Mouse (Mus musculus) myocyte (in vitro differentiated cells): Measurements from ENCODE around the gene Ctf2.

ENCODE experiments used
- CEBPB ChIP-seq: IDR thresholded peaks from 2 replicates; pipeline ENCODE4 v1.6.1; 2011; ENCODE audit warnings: mild to moderate bottlenecking, moderate library complexity; ENCODE audit not compliant: poor library complexity, insufficient read depth, severe bottlenecking
- E2F4 ChIP-seq: IDR thresholded peaks from one replicate; pipeline ENCODE4 v1.6.1; 2011; ENCODE audit warnings: mild to moderate bottlenecking, control low read depth, moderate library complexity; ENCODE audit not compliant: insufficient read depth
- MAX ChIP-seq: IDR thresholded peaks from one replicate; pipeline ENCODE4 v1.6.1; 2011; ENCODE audit warnings: low read depth, mild to moderate bottlenecking, control low read depth
- MYOD1 ChIP-seq, 3 experiments: IDR thresholded peaks; one replicate each; pipeline ENCODE4 v1.6.1; 2011; ENCODE audit warnings: control low read depth in 2 of 3, low read depth in 2 of 3, mild to moderate bottlenecking in 2 of 3, moderate library complexity in 1 of 3; ENCODE audit not compliant: insufficient read length in 2 of 3, control insufficient read depth in 1 of 3
- MYOG ChIP-seq, 3 experiments: IDR thresholded peaks; one replicate each; pipeline ENCODE4 v1.6.1; 2011; ENCODE audit warnings: control low read depth in 2 of 3, low read depth in 2 of 3, mild to moderate bottlenecking in 2 of 3; ENCODE audit not compliant: insufficient read length in 2 of 3, control insufficient read depth in 1 of 3, insufficient read depth in 1 of 3
- POLR2A ChIP-seq: IDR thresholded peaks from one replicate; pipeline ENCODE4 v1.6.1; 2011; ENCODE audit warnings: low read depth, mild to moderate bottlenecking, control low read depth, moderate library complexity; ENCODE audit not compliant: insufficient read length
- POLR2AphosphoS2 ChIP-seq: IDR thresholded peaks from one replicate; pipeline ENCODE4 v1.6.1; 2011; ENCODE audit warnings: low read depth, control low read depth; ENCODE audit not compliant: insufficient read length
- SRF ChIP-seq: IDR thresholded peaks from one replicate; pipeline ENCODE4 v1.6.1; 2011; ENCODE audit warnings: low read depth; ENCODE audit not compliant: control insufficient read depth, insufficient read length
- TCF12 ChIP-seq: IDR thresholded peaks from one replicate; pipeline ENCODE4 v1.6.1; 2011; ENCODE audit warnings: mild to moderate bottlenecking, control low read depth; ENCODE audit not compliant: poor library complexity, insufficient read depth, severe bottlenecking
- TCF3 ChIP-seq: IDR thresholded peaks from one replicate; pipeline ENCODE4 v1.6.1; 2011; ENCODE audit warnings: low read depth, control low read depth; ENCODE audit not compliant: insufficient read length
- USF1 ChIP-seq: IDR thresholded peaks from one replicate; pipeline ENCODE4 v1.6.1; 2011; ENCODE audit warnings: low read depth, mild to moderate bottlenecking, control low read depth, moderate library complexity

DNA sequence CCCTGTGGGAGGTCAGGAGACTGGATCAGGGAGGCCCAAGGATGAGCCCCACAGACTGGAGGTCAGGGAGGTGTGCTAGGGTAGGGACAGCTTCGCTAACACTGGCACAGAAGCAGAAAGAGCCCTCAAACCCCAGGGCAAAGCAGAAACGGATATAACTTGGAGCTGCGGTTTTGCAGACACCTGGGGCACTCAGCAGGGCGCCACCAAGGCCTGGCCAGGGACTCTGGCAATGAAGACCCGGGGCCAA, 24.1 kb downstream of the Ctf2 start:
- TF ChIP-seq MAX (no peak), MYOD1 (IDR thresholded peaks at IDR 0.05; ENCODE audit: control insufficient read depth in 1 of 3, insufficient read length in 2 of 3, low read depth in 2 of 3) (no peak), POLR2A (no peak), E2F4 (no peak), USF1 (no peak), POLR2AphosphoS2 (no peak), TCF3 (no peak), TCF12 (no peak), CEBPB (no peak), MYOG (IDR thresholded peaks at IDR 0.05; ENCODE audit: control insufficient read depth in 1 of 3, insufficient read depth in 1 of 3, insufficient read length in 2 of 3, low read depth in 2 of 3) (no peak), SRF (no peak)
